Mouse (Mus musculus): ENCODE measurements around the gene Zscan10. TPM values are rescaled to one million over a fixed set of nuclear protein-coding genes. Genes with fewer than 3 reads are reported as not detected.

The Zscan10 gene
- polyA plus RNA-seq, 1 experiment from 2014 or later = not detected

- no peak for DNase-seq (ENCODE audit: low read depth, low spot score)
- CTCF ChIA-PET = interaction anchor here (1.8 to 2.5 kb wide), 2 partner anchors 9 to 42 kb away, joined by 4 to 11 read pairs; no protein-coding TSS in a partner anchor
These were observed 1.4 kb downstream of the Zscan10 start for GRCm38 (mm10) chr17:23601836-23602585.

GRCm38 (mm10) chr17:23603077-23603476 lies 2.4 kb downstream of the Zscan10 start:
- no peak for DNase-seq (ENCODE audit: low read depth, low spot score)
- peaks cover 12% of the 10 kb centered on the region for H3K27me3 ChIP-seq
- in situ Hi-C loops (cut with MboI; ENCODE audit: low pct_unique_long_range_greater_than_20kb) = no loop called here
- POLR2A ChIA-PET = no interaction called here
- no peak for TF ChIP-seq CTCF (IDR thresholded peaks at IDR 0.05)
- no peak for ATAC-seq
- CTCF ChIA-PET = interaction anchor here (0.8 to 2.4 kb wide), 9 partner anchors 10 to 97 kb away, joined by 3 to 9 read pairs (median 3); partner anchors contain the start of gene Bicdl2

More at GRCm38 (mm10) chr17:23601836-23602585, 1.4 kb downstream of the Zscan10 start:
- no peak for ATAC-seq
- in situ Hi-C loops (cut with MboI; ENCODE audit: low pct_unique_long_range_greater_than_20kb) = no loop called here
- POLR2A ChIA-PET = no interaction called here
- no peak for TF ChIP-seq CTCF (IDR thresholded peaks at IDR 0.05)
- peaks cover 11% of the 10 kb centered on the region for H3K27me3 ChIP-seq

GRCm38 (mm10) chr17:23603542-23603941 lies 2.9 kb downstream of the Zscan10 start:
- POLR2A ChIA-PET = no interaction called here
- TF ChIP-seq CTCF (IDR thresholded peaks at IDR 0.05) = peak; percentile 72
- ATAC-seq = peak; percentile 25

GRCm38 (mm10) chr17:23604394-23604793 lies 3.7 kb downstream of the Zscan10 start:
- POLR2A ChIA-PET = no interaction called here

More at GRCm38 (mm10) chr17:23603542-23603941, 2.9 kb downstream of the Zscan10 start:
- no peak for DNase-seq (ENCODE audit: low read depth, low spot score)
- in situ Hi-C loops (cut with MboI; ENCODE audit: low pct_unique_long_range_greater_than_20kb) = no loop called here
- peaks cover 12% of the 10 kb centered on the region for H3K27me3 ChIP-seq
- CTCF ChIA-PET = interaction anchor here (0.6 to 2.4 kb wide), 10 partner anchors 11 to 96 kb away, joined by 3 to 9 read pairs (median 3); partner anchors contain the start of gene Bicdl2

DNA sequence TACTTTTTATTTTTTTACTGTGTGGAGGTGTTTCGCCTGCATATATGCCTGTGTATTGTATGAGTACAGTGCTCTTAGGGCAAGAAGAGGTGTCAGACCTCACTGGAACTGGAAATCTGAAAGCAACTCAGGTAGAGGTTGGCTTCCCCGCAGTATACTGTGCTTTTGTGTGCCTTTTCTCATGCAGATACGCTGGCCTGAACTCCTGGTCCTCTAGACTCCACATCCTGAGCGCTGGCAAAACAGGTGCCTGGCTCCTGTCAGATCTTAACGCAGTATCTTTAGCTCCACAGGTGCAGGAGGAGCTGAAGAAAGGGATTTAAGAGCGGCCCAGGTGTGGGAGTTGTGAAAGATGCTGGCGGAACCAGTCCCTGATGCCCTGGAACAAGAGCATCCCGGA lies 4.6 kb downstream of the Zscan10 start:
- H3K27me3 ChIP-seq = peaks cover 12% of the 10 kb centered on the region
- CTCF ChIA-PET = interaction anchor here (1.5 to 2.4 kb wide), 2 partner anchors 12 to 45 kb away, joined by 5 to 9 read pairs; no protein-coding TSS in a partner anchor
- DNase-seq (ENCODE audit: low read depth, low spot score) (no peak), ATAC-seq (no peak)
- in situ Hi-C loops (cut with MboI; ENCODE audit: low pct_unique_long_range_greater_than_20kb) = no loop called here
- no peak for TF ChIP-seq CTCF (IDR thresholded peaks at IDR 0.05)
- POLR2A ChIA-PET = no interaction called here

More at GRCm38 (mm10) chr17:23604394-23604793, 3.7 kb downstream of the Zscan10 start:
- in situ Hi-C loops (cut with MboI; ENCODE audit: low pct_unique_long_range_greater_than_20kb) = no loop called here
- DNase-seq (ENCODE audit: low read depth, low spot score) (no peak), ATAC-seq (no peak)
- no peak for TF ChIP-seq CTCF (IDR thresholded peaks at IDR 0.05)
- H3K27me3 ChIP-seq = peaks cover 12% of the 10 kb centered on the region
- CTCF ChIA-PET = interaction anchor here (1.3 to 2.4 kb wide), 4 partner anchors 12 to 45 kb away, joined by 4 to 9 read pairs (median 5); no protein-coding TSS in a partner anchor

GRCm38 (mm10) chr17:23609612-23610011 lies 9.0 kb downstream of the Zscan10 start:
- CTCF ChIA-PET = interaction anchor here (1.5 to 2.6 kb wide), 11 partner anchors 8 to 391 kb away, joined by 3 to 15 read pairs (median 6); partner anchors contain the start of genes Zfp213 and Zscan10
- no peak for TF ChIP-seq CTCF (IDR thresholded peaks at IDR 0.05)
- DNase-seq (ENCODE audit: low read depth, low spot score) (no peak), ATAC-seq (no peak)
- peaks cover 30% of the 10 kb centered on the region for H3K27me3 ChIP-seq
- in situ Hi-C loops (cut with MboI; ENCODE audit: low pct_unique_long_range_greater_than_20kb) = no loop called here
- POLR2A ChIA-PET = no interaction called here

DNA sequence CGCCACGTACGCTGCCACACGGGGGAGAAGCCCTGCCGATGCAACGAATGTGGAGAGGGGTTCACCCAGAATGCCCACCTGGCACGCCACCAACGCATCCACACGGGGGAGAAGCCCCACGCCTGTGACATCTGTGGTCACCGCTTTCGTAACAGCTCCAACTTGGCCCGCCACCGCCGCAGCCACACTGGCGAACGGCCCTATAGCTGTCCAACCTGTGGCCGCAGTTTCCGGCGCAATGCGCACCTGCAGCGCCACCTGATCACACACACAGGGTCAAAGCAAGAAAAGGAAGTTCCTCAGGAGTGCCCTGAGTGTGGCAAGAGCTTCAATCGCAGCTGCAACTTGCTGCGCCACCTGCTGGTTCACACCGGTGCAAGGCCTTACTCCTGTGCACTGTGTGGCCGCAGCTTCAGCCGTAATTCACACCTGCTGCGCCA lies 9.7 kb downstream of the Zscan10 start:
- TF ChIP-seq CTCF (IDR thresholded peaks at IDR 0.05) = peak; percentile 94
- DNase-seq (ENCODE audit: low read depth, low spot score) = no peak
- ATAC-seq = peak; percentile 71
- ChIA-PET POLR2A (no interaction called here), CTCF (interaction anchor here (0.6 to 2.6 kb wide), 17 partner anchors 9 to 392 kb away, joined by 3 to 16 read pairs (median 5); partner anchors contain the start of genes Zfp13, Zfp213 and Zscan10)
- H3K27me3 ChIP-seq = peaks cover 30% of the 10 kb centered on the region
- in situ Hi-C loops (cut with MboI; ENCODE audit: low pct_unique_long_range_greater_than_20kb) = no loop called here

- in situ Hi-C loops (cut with MboI; ENCODE audit: low pct_unique_long_range_greater_than_20kb) = no loop called here
- ATAC-seq (no peak), DNase-seq (ENCODE audit: low read depth, low spot score) (no peak)
- ChIA-PET POLR2A (no interaction called here), CTCF (interaction anchor here (1.1 kb wide), 1 partner anchor 83 kb away, joined by 3 read pairs; no protein-coding TSS in a partner anchor)
- peaks cover 20% of the 10 kb centered on the region for H3K27me3 ChIP-seq
- TF ChIP-seq CTCF (IDR thresholded peaks at IDR 0.05) = no peak
These were observed 16.4 kb downstream of the Zscan10 start for GRCm38 (mm10) chr17:23617087-23617486.

- no peak for TF ChIP-seq CTCF (IDR thresholded peaks at IDR 0.05)
- ChIA-PET POLR2A (no interaction called here), CTCF (no interaction called here)
- H3K27me3 ChIP-seq = peaks cover 9% of the 10 kb centered on the region
- ATAC-seq (no peak), DNase-seq (ENCODE audit: low read depth, low spot score) (no peak)
- in situ Hi-C loops (cut with MboI; ENCODE audit: low pct_unique_long_range_greater_than_20kb) = no loop called here
These were observed 19.7 kb downstream of the Zscan10 start for GRCm38 (mm10) chr17:23620351-23620750.

DNA sequence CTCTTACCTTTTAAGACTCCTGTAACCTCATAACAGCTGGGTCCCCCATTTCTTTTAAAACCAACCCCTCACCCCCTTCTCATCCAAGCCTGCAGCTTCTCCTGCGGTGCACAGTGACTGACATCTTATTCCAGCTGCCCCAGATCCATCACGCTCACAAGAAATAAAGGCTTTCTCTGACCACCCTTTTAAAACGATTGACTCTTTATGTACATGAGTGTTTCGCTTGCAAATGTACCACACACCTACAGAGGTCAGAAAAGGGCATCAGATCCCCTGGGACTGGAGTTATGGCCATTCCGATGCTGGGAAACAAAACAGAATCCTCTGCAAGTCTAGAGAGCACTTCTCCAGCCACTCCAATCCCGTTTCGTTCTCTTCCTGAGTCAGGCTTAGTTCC lies 27.2 kb downstream of the Zscan10 start:
- in situ Hi-C loops (cut with MboI; ENCODE audit: low pct_unique_long_range_greater_than_20kb) = no loop called here
- ChIA-PET POLR2A (no interaction called here), CTCF (interaction anchor here (1.3 to 3.7 kb wide), 2 partner anchors 12 to 18 kb away, joined by 3 to 15 read pairs; no protein-coding TSS in a partner anchor)
- DNase-seq (ENCODE audit: low read depth, low spot score) = no peak
- peaks cover 4% of the 10 kb centered on the region for H3K27me3 ChIP-seq
- ATAC-seq = no peak
- no peak for TF ChIP-seq CTCF (IDR thresholded peaks at IDR 0.05)
